Mouse (Mus musculus): ENCODE data around the gene Upp2.

GRCm38 (mm10) chr2:58551866-58552265 is 15.2 kb upstream of the Upp2 start:
- TF ChIP-seq CTCF (IDR thresholded peaks at IDR 0.05; ENCODE audit: extremely low read depth, insufficient read depth, low read length) (no peak), POLR2A (IDR thresholded peaks at IDR 0.05; ENCODE audit: extremely low read depth, insufficient read depth, low read length) (no peak)

Measured in cortical plate, adult 2 months (tissue).